Mouse (Mus musculus): ENCODE data around the gene Arrdc1. TPM values are rescaled to one million over a fixed set of nuclear protein-coding genes. Genes with fewer than 3 reads are reported as not detected.

Arrdc1 gene
- polyA plus RNA-seq, 1 experiment from 2014 or later = 90.2 TPM

DNA sequence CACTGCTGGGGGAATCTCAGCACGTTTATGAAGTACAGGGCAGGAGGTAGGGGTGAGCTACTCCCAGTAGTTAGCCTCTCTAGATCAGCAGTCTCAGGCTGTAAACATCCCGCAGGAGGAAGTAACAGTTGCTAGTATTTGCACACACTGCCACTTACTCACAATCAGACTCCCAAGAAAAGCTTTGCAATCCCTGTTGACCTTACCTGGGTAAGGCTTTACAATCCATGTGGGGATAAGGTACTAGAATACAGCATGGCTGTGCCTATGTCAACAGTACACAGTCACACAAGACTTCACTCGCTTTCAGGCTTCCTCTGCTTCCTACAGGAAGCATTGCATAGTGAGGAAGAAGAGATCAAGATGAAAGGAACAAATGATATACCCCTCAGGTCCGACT is 38.3 kb downstream of the Arrdc1 start:
- no peaks in the 10 kb centered on the region for H3K27me3 ChIP-seq (replicated peaks)
- no peak overlapping the region for H3K27ac ChIP-seq
- no peaks in the 10 kb centered on the region for H3K9me3 ChIP-seq
- no peak; the same call in 1 of the 2 replicates for ATAC-seq (ENCODE audit: insufficient read depth, low FRiP score, low read depth)
- H3K4me2 ChIP-seq = no peak overlapping the region
- no peak overlapping the region for H3K4me3 ChIP-seq (replicated peaks)
- no peaks in the 10 kb centered on the region for H3K36me3 ChIP-seq
- WGBS = 58% methylated on average over 4 of the region's 4 CpGs
- H3K9ac ChIP-seq = no peak overlapping the region
- H3K4me1 ChIP-seq = peaks cover 10% of the 10 kb centered on the region; the same call in 1 of the 2 replicates

GRCm38 (mm10) chr2:24894211-24894610 is 40.8 kb downstream of the Arrdc1 start:
- 94% methylated on average over 1 of the region's 1 CpGs for WGBS
- Histone ChIP-seq H3K4me2 (no peak overlapping the region), H3K27ac (no peak overlapping the region), H3K4me1 (no peaks in the 10 kb centered on the region), H3K27me3 (replicated peaks) (no peaks in the 10 kb centered on the region), H3K4me3 (replicated peaks) (no peak overlapping the region), H3K9ac (no peak overlapping the region), H3K9me3 (no peaks in the 10 kb centered on the region), H3K36me3 (no peaks in the 10 kb centered on the region)
- no peak for ATAC-seq (ENCODE audit: insufficient read depth, low FRiP score, low read depth)

GRCm38 (mm10) chr2:24892318-24892717 is 42.7 kb downstream of the Arrdc1 start:
- 79% methylated on average over 5 of the region's 5 CpGs for WGBS
- ATAC-seq (ENCODE audit: insufficient read depth, low FRiP score, low read depth) = no peak
- no peaks in the 10 kb centered on the region for H3K27me3 ChIP-seq (replicated peaks)

GRCm38 (mm10) chr2:24890541-24891447 is 44.3 kb downstream of the Arrdc1 start:
- ATAC-seq (ENCODE audit: insufficient read depth, low FRiP score, low read depth) = no peak
- Histone ChIP-seq H3K9me3 (no peaks in the 10 kb centered on the region), H3K36me3 (no peaks in the 10 kb centered on the region), H3K4me3 (replicated peaks) (no peak overlapping the region), H3K27ac (no peak overlapping the region), H3K27me3 (replicated peaks) (no peaks in the 10 kb centered on the region), H3K4me1 (no peaks in the 10 kb centered on the region), H3K9ac (no peak overlapping the region), H3K4me2 (no peak overlapping the region)
- WGBS = 73% methylated on average over 6 of the region's 6 CpGs

More at GRCm38 (mm10) chr2:24892318-24892717, 42.7 kb downstream of the Arrdc1 start:
- H3K36me3 ChIP-seq = no peaks in the 10 kb centered on the region
- no peaks in the 10 kb centered on the region for H3K9me3 ChIP-seq
- no peak overlapping the region for H3K27ac ChIP-seq
- H3K9ac ChIP-seq = no peak overlapping the region
- no peak overlapping the region for H3K4me2 ChIP-seq
- H3K4me1 ChIP-seq = no peaks in the 10 kb centered on the region
- no peak overlapping the region for H3K4me3 ChIP-seq (replicated peaks)

- 86% methylated on average over 5 of the region's 5 CpGs for WGBS
- Histone ChIP-seq H3K36me3 (peaks cover 8% of the 10 kb centered on the region), H3K4me3 (replicated peaks) (no peak overlapping the region), H3K4me2 (no peak overlapping the region), H3K9me3 (no peaks in the 10 kb centered on the region), H3K27me3 (replicated peaks) (no peaks in the 10 kb centered on the region), H3K4me1 (no peaks in the 10 kb centered on the region), H3K27ac (no peak overlapping the region), H3K9ac (no peak overlapping the region)
- ATAC-seq (ENCODE audit: insufficient read depth, low FRiP score, low read depth) = no peak
These were observed 46.2 kb downstream of the Arrdc1 start for GRCm38 (mm10) chr2:24888895-24889294.

DNA sequence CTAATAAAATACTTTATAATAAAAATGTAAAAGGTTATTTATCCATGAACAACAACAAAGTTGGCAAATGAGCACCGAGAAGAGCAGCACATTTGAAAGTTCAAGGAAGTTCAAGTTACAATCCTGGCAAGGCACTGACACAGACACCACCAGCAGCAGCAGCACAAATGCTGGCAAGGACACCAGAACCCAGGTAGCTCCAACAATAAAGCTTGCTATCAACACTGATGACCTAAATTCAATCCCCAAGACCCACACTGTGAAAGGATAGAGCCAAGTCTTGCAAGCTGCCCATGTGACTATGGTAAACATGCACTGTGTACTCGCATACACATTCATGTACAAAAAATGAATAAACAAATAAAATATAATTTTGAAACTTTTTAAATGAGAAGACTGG is 54.4 kb downstream of the Arrdc1 start:
- Histone ChIP-seq H3K27me3 (replicated peaks) (no peaks in the 10 kb centered on the region), H3K4me2 (no peak overlapping the region), H3K4me1 (no peaks in the 10 kb centered on the region), H3K4me3 (replicated peaks) (no peak overlapping the region), H3K36me3 (peaks cover 22% of the 10 kb centered on the region), H3K9ac (no peak overlapping the region), H3K9me3 (no peaks in the 10 kb centered on the region), H3K27ac (no peak overlapping the region)
- no peak for ATAC-seq (ENCODE audit: insufficient read depth, low FRiP score, low read depth)
- 88% methylated on average over 2 of the region's 2 CpGs for WGBS

Small RNA genes within 50 kb of the gene (microRNA-seq; reads per million reads assigned to microRNA genes)
- gene Gm22875 = not detected

Other genes starting within 250 kb of the Arrdc1 start
- 1.1 and 1.2 TPM in 2 replicates for gene Cacna1b, start 172.1 kb downstream of the Arrdc1 start, polyA plus RNA-seq (2015; fragmentation: Nextera tagmentation; extraction: Ambion mirVana)
- gene Ehmt1, start 15.6 kb downstream of the Arrdc1 start, polyA plus RNA-seq (2015; fragmentation: Nextera tagmentation; extraction: Ambion mirVana) = 72.4 and 74.2 TPM in 2 replicates
- 16.5 and 16.6 TPM in 2 replicates for gene Zmynd19, start 14.5 kb upstream of the Arrdc1 start, polyA plus RNA-seq (2015; fragmentation: Nextera tagmentation; extraction: Ambion mirVana)
- gene Dph7, start 27.1 kb upstream of the Arrdc1 start, polyA plus RNA-seq (2015; fragmentation: Nextera tagmentation; extraction: Ambion mirVana) = 23.1 and 24.0 TPM in 2 replicates
- gene Mrpl41, start 39.8 kb upstream of the Arrdc1 start, polyA plus RNA-seq (2015; fragmentation: Nextera tagmentation; extraction: Ambion mirVana) = 122 and 129 TPM in 2 replicates
- 8.6 TPM in 2 replicates for gene Pnpla7, start 40.8 kb upstream of the Arrdc1 start, polyA plus RNA-seq (2015; fragmentation: Nextera tagmentation; extraction: Ambion mirVana)
- 59.8 and 63.7 TPM in 2 replicates for gene Nsmf, start 119.1 kb upstream of the Arrdc1 start, polyA plus RNA-seq (2015; fragmentation: Nextera tagmentation; extraction: Ambion mirVana)
- gene Entpd8, start 145.1 kb upstream of the Arrdc1 start, polyA plus RNA-seq (2015; fragmentation: Nextera tagmentation; extraction: Ambion mirVana) = 2.5 and 2.8 TPM in 2 replicates
- 11.4 and 16.1 TPM in 2 replicates for gene Noxa1, start 159.9 kb upstream of the Arrdc1 start, polyA plus RNA-seq (2015; fragmentation: Nextera tagmentation; extraction: Ambion mirVana)
- gene Nrarp, start 245.5 kb upstream of the Arrdc1 start, polyA plus RNA-seq (2015; fragmentation: Nextera tagmentation; extraction: Ambion mirVana) = 16.9 and 17.1 TPM in 2 replicates